Mouse (Mus musculus): ENCODE data around the gene Ptgfr. TPM values are rescaled to one million over a fixed set of nuclear protein-coding genes. Genes with fewer than 3 reads are reported as not detected.

Ptgfr gene
- polyA plus RNA-seq, 1 experiment from 2014 or later, result 0.17 TPM

- Histone ChIP-seq H3K36me3 (ENCODE audit: control insufficient read depth, insufficient read depth, low read length) (no peaks in the 10 kb centered on the region), H3K9me3 (ENCODE audit: control insufficient read depth, low read length) (no peaks in the 10 kb centered on the region), H3K27ac (replicated peaks; ENCODE audit: low read depth, low read length) (no peak overlapping the region), H3K9ac (replicated peaks; ENCODE audit: low read length) (no peak overlapping the region), H3K4me3 (replicated peaks; ENCODE audit: low read depth, low read length) (no peak overlapping the region), H3K4me1 (ENCODE audit: control insufficient read depth, insufficient read depth, low read length) (peaks cover 8% of the 10 kb centered on the region; the same call in 1 of the 2 replicates), H3K4me2 (ENCODE audit: low read length) (no peak overlapping the region), H3K27me3 (ENCODE audit: control insufficient read depth, insufficient read depth, low read length) (peaks cover 11% of the 10 kb centered on the region; the same call in 1 of the 2 replicates)
- DNase-seq (no peak), ATAC-seq (ENCODE audit: low FRiP score, low TSS enrichment) (no peak)
- WGBS, result 77% methylated on average over 3 of the region's 3 CpGs
Observed at GRCm38 (mm10) chr3:151840688-151841087, 3.3 kb upstream of the Ptgfr start.

GRCm38 (mm10) chr3:151838372-151838771 lies 942 bp upstream of the Ptgfr start:
- ATAC-seq (ENCODE audit: low FRiP score, low TSS enrichment), result no peak
- DNase-seq, result no peak
- H3K27me3 ChIP-seq (ENCODE audit: control insufficient read depth, insufficient read depth, low read length), result peaks cover 11% of the 10 kb centered on the region; the same call in 1 of the 2 replicates
- H3K4me1 ChIP-seq (ENCODE audit: control insufficient read depth, insufficient read depth, low read length), result peaks cover 8% of the 10 kb centered on the region; the same call in 1 of the 2 replicates
- no peak overlapping the region for H3K4me2 ChIP-seq (ENCODE audit: low read length)
- no peak overlapping the region for H3K27ac ChIP-seq (replicated peaks; ENCODE audit: low read depth, low read length)
- no peaks in the 10 kb centered on the region for H3K36me3 ChIP-seq (ENCODE audit: control insufficient read depth, insufficient read depth, low read length)
- no peaks in the 10 kb centered on the region for H3K9me3 ChIP-seq (ENCODE audit: control insufficient read depth, low read length)
- no peak overlapping the region for H3K9ac ChIP-seq (replicated peaks; ENCODE audit: low read length)
- H3K4me3 ChIP-seq (replicated peaks; ENCODE audit: low read depth, low read length), result no peak overlapping the region
- WGBS, result 74% methylated on average over 6 of the region's 6 CpGs

GRCm38 (mm10) chr3:151837749-151838148 lies 319 bp upstream of the Ptgfr start:
- DNase-seq (no peak), ATAC-seq (ENCODE audit: low FRiP score, low TSS enrichment) (no peak)
- H3K4me3 ChIP-seq (replicated peaks; ENCODE audit: low read depth, low read length), result peak overlapping the region; percentile 42
- H3K9me3 ChIP-seq (ENCODE audit: control insufficient read depth, low read length), result no peaks in the 10 kb centered on the region
- H3K36me3 ChIP-seq (ENCODE audit: control insufficient read depth, insufficient read depth, low read length), result no peaks in the 10 kb centered on the region
- H3K4me1 ChIP-seq (ENCODE audit: control insufficient read depth, insufficient read depth, low read length), result peaks cover 8% of the 10 kb centered on the region; the same call in 1 of the 2 replicates
- WGBS, result 39% methylated on average over 9 of the region's 9 CpGs
- H3K27ac ChIP-seq (replicated peaks; ENCODE audit: low read depth, low read length), result no peak overlapping the region
- H3K9ac ChIP-seq (replicated peaks; ENCODE audit: low read length), result peak overlapping the region; percentile 45; the same call in 1 of the 2 replicates
- H3K4me2 ChIP-seq (ENCODE audit: low read length), result peak overlapping the region; percentile 84
- peaks cover 11% of the 10 kb centered on the region; the same call in 1 of the 2 replicates for H3K27me3 ChIP-seq (ENCODE audit: control insufficient read depth, insufficient read depth, low read length)

GRCm38 (mm10) chr3:151836451-151836850 lies 979 bp downstream of the Ptgfr start:
- Histone ChIP-seq H3K4me3 (replicated peaks; ENCODE audit: low read depth, low read length) (peak overlapping the region; percentile 42; the same call in 1 of the 2 replicates), H3K4me1 (ENCODE audit: control insufficient read depth, insufficient read depth, low read length) (peaks cover 8% of the 10 kb centered on the region; the same call in 1 of the 2 replicates), H3K27ac (replicated peaks; ENCODE audit: low read depth, low read length) (no peak overlapping the region), H3K4me2 (ENCODE audit: low read length) (peak overlapping the region; percentile 84), H3K9me3 (ENCODE audit: control insufficient read depth, low read length) (no peaks in the 10 kb centered on the region), H3K27me3 (ENCODE audit: control insufficient read depth, insufficient read depth, low read length) (peaks cover 11% of the 10 kb centered on the region; the same call in 1 of the 2 replicates), H3K36me3 (ENCODE audit: control insufficient read depth, insufficient read depth, low read length) (no peaks in the 10 kb centered on the region), H3K9ac (replicated peaks; ENCODE audit: low read length) (no peak overlapping the region)
- ATAC-seq (ENCODE audit: low FRiP score, low TSS enrichment) (no peak), DNase-seq (no peak)
- WGBS, result 4% methylated on average over 5 of the region's 5 CpGs

- Histone ChIP-seq H3K4me3 (replicated peaks; ENCODE audit: low read depth, low read length) (no peak overlapping the region), H3K27ac (replicated peaks; ENCODE audit: low read depth, low read length) (no peak overlapping the region), H3K27me3 (ENCODE audit: control insufficient read depth, insufficient read depth, low read length) (peaks cover 11% of the 10 kb centered on the region; the same call in 1 of the 2 replicates), H3K4me1 (ENCODE audit: control insufficient read depth, insufficient read depth, low read length) (peaks cover 8% of the 10 kb centered on the region; the same call in 1 of the 2 replicates), H3K9ac (replicated peaks; ENCODE audit: low read length) (no peak overlapping the region), H3K36me3 (ENCODE audit: control insufficient read depth, insufficient read depth, low read length) (no peaks in the 10 kb centered on the region), H3K4me2 (ENCODE audit: low read length) (no peak overlapping the region), H3K9me3 (ENCODE audit: control insufficient read depth, low read length) (no peaks in the 10 kb centered on the region)
- WGBS, result 23% methylated on average over 3 of the region's 3 CpGs
- no peak for ATAC-seq (ENCODE audit: low FRiP score, low TSS enrichment)
- DNase-seq, result no peak
Observed at GRCm38 (mm10) chr3:151835831-151836230, 1.6 kb downstream of the Ptgfr start.

GRCm38 (mm10) chr3:151827950-151828610 lies 9.3 kb downstream of the Ptgfr start:
- ATAC-seq (ENCODE audit: low FRiP score, low TSS enrichment) (no peak), DNase-seq (no peak)
- Histone ChIP-seq H3K27ac (replicated peaks; ENCODE audit: low read depth, low read length) (no peak overlapping the region), H3K4me3 (replicated peaks; ENCODE audit: low read depth, low read length) (no peak overlapping the region), H3K36me3 (ENCODE audit: control insufficient read depth, insufficient read depth, low read length) (no peaks in the 10 kb centered on the region), H3K9me3 (ENCODE audit: control insufficient read depth, low read length) (no peaks in the 10 kb centered on the region), H3K4me2 (ENCODE audit: low read length) (no peak overlapping the region), H3K4me1 (ENCODE audit: control insufficient read depth, insufficient read depth, low read length) (no peaks in the 10 kb centered on the region), H3K27me3 (ENCODE audit: control insufficient read depth, insufficient read depth, low read length) (no peaks in the 10 kb centered on the region), H3K9ac (replicated peaks; ENCODE audit: low read length) (no peak overlapping the region)
- 91% methylated on average over 11 of the region's 11 CpGs for WGBS

- Histone ChIP-seq H3K27ac (replicated peaks; ENCODE audit: low read depth, low read length) (no peak overlapping the region), H3K9ac (replicated peaks; ENCODE audit: low read length) (no peak overlapping the region), H3K9me3 (ENCODE audit: control insufficient read depth, low read length) (no peaks in the 10 kb centered on the region), H3K4me2 (ENCODE audit: low read length) (no peak overlapping the region), H3K27me3 (ENCODE audit: control insufficient read depth, insufficient read depth, low read length) (no peaks in the 10 kb centered on the region), H3K36me3 (ENCODE audit: control insufficient read depth, insufficient read depth, low read length) (no peaks in the 10 kb centered on the region), H3K4me3 (replicated peaks; ENCODE audit: low read depth, low read length) (no peak overlapping the region), H3K4me1 (ENCODE audit: control insufficient read depth, insufficient read depth, low read length) (no peaks in the 10 kb centered on the region)
- 86% methylated on average over 4 of the region's 4 CpGs for WGBS
- DNase-seq (no peak), ATAC-seq (ENCODE audit: low FRiP score, low TSS enrichment) (no peak)
Observed at GRCm38 (mm10) chr3:151819811-151820210, 17.6 kb downstream of the Ptgfr start.

GRCm38 (mm10) chr3:151818265-151818664 lies 19.2 kb downstream of the Ptgfr start:
- Histone ChIP-seq H3K4me2 (ENCODE audit: low read length) (no peak overlapping the region), H3K27me3 (ENCODE audit: control insufficient read depth, insufficient read depth, low read length) (no peaks in the 10 kb centered on the region), H3K36me3 (ENCODE audit: control insufficient read depth, insufficient read depth, low read length) (no peaks in the 10 kb centered on the region), H3K9ac (replicated peaks; ENCODE audit: low read length) (no peak overlapping the region), H3K27ac (replicated peaks; ENCODE audit: low read depth, low read length) (no peak overlapping the region), H3K4me3 (replicated peaks; ENCODE audit: low read depth, low read length) (no peak overlapping the region), H3K9me3 (ENCODE audit: control insufficient read depth, low read length) (no peaks in the 10 kb centered on the region), H3K4me1 (ENCODE audit: control insufficient read depth, insufficient read depth, low read length) (no peaks in the 10 kb centered on the region)
- ATAC-seq (ENCODE audit: low FRiP score, low TSS enrichment) (no peak), DNase-seq (peak; percentile 15)
- WGBS, result 79% methylated on average over 6 of the region's 6 CpGs

GRCm38 (mm10) chr3:151808613-151809012 lies 28.8 kb downstream of the Ptgfr start:
- Histone ChIP-seq H3K27ac (replicated peaks; ENCODE audit: low read depth, low read length) (no peak overlapping the region), H3K36me3 (ENCODE audit: control insufficient read depth, insufficient read depth, low read length) (no peaks in the 10 kb centered on the region), H3K27me3 (ENCODE audit: control insufficient read depth, insufficient read depth, low read length) (no peaks in the 10 kb centered on the region), H3K4me1 (ENCODE audit: control insufficient read depth, insufficient read depth, low read length) (no peaks in the 10 kb centered on the region), H3K4me3 (replicated peaks; ENCODE audit: low read depth, low read length) (no peak overlapping the region), H3K9me3 (ENCODE audit: control insufficient read depth, low read length) (no peaks in the 10 kb centered on the region), H3K4me2 (ENCODE audit: low read length) (no peak overlapping the region), H3K9ac (replicated peaks; ENCODE audit: low read length) (no peak overlapping the region)
- ATAC-seq (ENCODE audit: low FRiP score, low TSS enrichment), result no peak
- no peak for DNase-seq
- 69% methylated on average over 2 of the region's 2 CpGs for WGBS
